Mouse (Mus musculus) heart, embryonic 13.5 days (tissue): ENCODE measurements at regions not wholly inside any gene's neighbourhood (a gene's known extent, or its start where the extent isn't known, plus 50 kb on each side); places are given as distances from the start of the nearest gene placed in this dataset.

ENCODE experiments used
- ATAC-seq: fragments of 200-750 bp; cut with Nextera tagmentation; 2 replicates; pipeline ENCODE4 v1.8.0; 2017; ENCODE audit warnings: moderate TSS enrichment; ENCODE audit not compliant: insufficient number of reproducible peaks, low FRiP score, low TSS enrichment; ENCODE audit errors: extremely low read depth
- H3K27ac ChIP-seq: fragments of 300-500 bp; sonication (generic); replicated peaks from 2 replicates; pipeline ENCODE4 v1.5.1; 2015; ENCODE audit warnings: moderate library complexity, mild to moderate bottlenecking, inconsistent platforms
- H3K27me3 ChIP-seq: fragments of 300-500 bp; sonication (generic); replicated peaks from 2 replicates; pipeline ENCODE4 v1.6.1; 2015; ENCODE audit warnings: mild to moderate bottlenecking, inconsistent platforms
- H3K36me3 ChIP-seq: fragments of 300-500 bp; sonication (generic); 2 replicates; pipeline ENCODE4 v1.6.1; 2015; ENCODE audit warnings: mild to moderate bottlenecking, inconsistent platforms
- H3K4me1 ChIP-seq: fragments of 300-500 bp; sonication (generic); 2 replicates; pipeline ENCODE4 v1.6.1; 2015; ENCODE audit warnings: inconsistent platforms
- H3K4me2 ChIP-seq: fragments of 300-500 bp; sonication (generic); 2 replicates; pipeline ENCODE4 v1.6.1; 2015; ENCODE audit warnings: inconsistent platforms, mild to moderate bottlenecking, moderate library complexity
- H3K4me3 ChIP-seq: fragments of 300-500 bp; sonication (generic); 2 replicates; pipeline ENCODE4 v1.5.1; 2015; ENCODE audit warnings: moderate library complexity, mild to moderate bottlenecking, inconsistent platforms
- H3K9ac ChIP-seq: fragments of 300-500 bp; sonication (generic); 2 replicates; pipeline ENCODE4 v1.6.1; 2015; ENCODE audit warnings: inconsistent platforms, mild to moderate bottlenecking, moderate library complexity
- H3K9me3 ChIP-seq: fragments of 300-500 bp; sonication (generic); 2 replicates; pipeline ENCODE4 v1.6.1; 2016; ENCODE audit warnings: inconsistent platforms
- WGBS: fragments of 180-500 bp; shearing (Covaris S2); methylation state at CpG from one replicate; pipeline ENCODE4 v1.1.7; 2015; ENCODE audit warnings: mixed read lengths; 5-methylcytosine and 5-hydroxymethylcytosine counted together

- no peak overlapping the region for H3K27ac ChIP-seq
- no peak overlapping the region for H3K4me2 ChIP-seq
- no peaks in the 10 kb centered on the region for H3K9me3 ChIP-seq
- H3K4me3 ChIP-seq, result no peak overlapping the region
- no peaks in the 10 kb centered on the region for H3K36me3 ChIP-seq
- H3K4me1 ChIP-seq, result no peaks in the 10 kb centered on the region
- ATAC-seq, result no peak
- no peak overlapping the region for H3K9ac ChIP-seq
- WGBS, result 74% methylated on average over 13 of the region's 13 CpGs
- H3K27me3 ChIP-seq, result no peaks in the 10 kb centered on the region
Measured at GRCm38 (mm10) chr17:4381896-4382685, 612.0 kb upstream of the Arid1b start.

GRCm38 (mm10) chr17:4382716-4383115 lies 611.4 kb upstream of the Arid1b start:
- no peaks in the 10 kb centered on the region for H3K36me3 ChIP-seq

GRCm38 (mm10) chr17:4387616-4388015 lies 606.5 kb upstream of the Arid1b start:
- Histone ChIP-seq H3K4me3 (no peak overlapping the region), H3K9ac (no peak overlapping the region), H3K9me3 (no peaks in the 10 kb centered on the region), H3K4me2 (no peak overlapping the region), H3K27me3 (no peaks in the 10 kb centered on the region), H3K4me1 (no peaks in the 10 kb centered on the region), H3K27ac (no peak overlapping the region), H3K36me3 (no peaks in the 10 kb centered on the region)
- no peak for ATAC-seq
- whole genome bisulfite sequencing, result 80% methylated on average over 4 of the region's 4 CpGs

More at GRCm38 (mm10) chr17:4382716-4383115, 611.4 kb upstream of the Arid1b start:
- Histone ChIP-seq H3K9ac (no peak overlapping the region), H3K9me3 (no peaks in the 10 kb centered on the region), H3K4me1 (no peaks in the 10 kb centered on the region), H3K4me3 (no peak overlapping the region), H3K27ac (no peak overlapping the region), H3K4me2 (no peak overlapping the region), H3K27me3 (no peaks in the 10 kb centered on the region)
- ATAC-seq, result no peak

- 80% methylated on average over 4 of the region's 4 CpGs for WGBS
Measured at GRCm38 (mm10) chr17:4390012-4390411, 604.1 kb upstream of the Arid1b start.

GRCm38 (mm10) chr17:4390577-4390976 lies 603.6 kb upstream of the Arid1b start:
- Histone ChIP-seq H3K27me3 (no peaks in the 10 kb centered on the region), H3K36me3 (no peaks in the 10 kb centered on the region), H3K27ac (no peak overlapping the region), H3K4me1 (no peaks in the 10 kb centered on the region), H3K4me2 (no peak overlapping the region), H3K9ac (no peak overlapping the region), H3K4me3 (no peak overlapping the region), H3K9me3 (no peaks in the 10 kb centered on the region)
- ATAC-seq, result no peak

More at GRCm38 (mm10) chr17:4390012-4390411, 604.1 kb upstream of the Arid1b start:
- Histone ChIP-seq H3K4me1 (no peaks in the 10 kb centered on the region), H3K27me3 (no peaks in the 10 kb centered on the region), H3K4me3 (no peak overlapping the region), H3K9me3 (no peaks in the 10 kb centered on the region), H3K4me2 (no peak overlapping the region), H3K27ac (no peak overlapping the region), H3K9ac (no peak overlapping the region), H3K36me3 (no peaks in the 10 kb centered on the region)
- no peak for ATAC-seq

- Histone ChIP-seq H3K27me3 (no peaks in the 10 kb centered on the region), H3K4me3 (no peak overlapping the region), H3K4me2 (no peak overlapping the region), H3K4me1 (no peaks in the 10 kb centered on the region), H3K36me3 (no peaks in the 10 kb centered on the region), H3K27ac (no peak overlapping the region), H3K9ac (no peak overlapping the region), H3K9me3 (no peaks in the 10 kb centered on the region)
- WGBS, result 53% methylated on average over 1 of the region's 1 CpGs
- no peak for ATAC-seq
Measured at GRCm38 (mm10) chr17:4391210-4391609, 602.9 kb upstream of the Arid1b start.

- no peak overlapping the region for H3K4me3 ChIP-seq
- no peaks in the 10 kb centered on the region for H3K4me1 ChIP-seq
- ATAC-seq, result no peak
- no peaks in the 10 kb centered on the region for H3K27me3 ChIP-seq
- H3K4me2 ChIP-seq, result no peak overlapping the region
- WGBS, result 78% methylated on average over 5 of the region's 5 CpGs
- peaks cover 9% of the 10 kb centered on the region; the same call in 1 of the 2 replicates for H3K9me3 ChIP-seq
- H3K9ac ChIP-seq, result no peak overlapping the region
- H3K36me3 ChIP-seq, result no peaks in the 10 kb centered on the region
- no peak overlapping the region for H3K27ac ChIP-seq
Measured at GRCm38 (mm10) chr17:4396119-4396518, 598.0 kb upstream of the Arid1b start.

- Histone ChIP-seq H3K4me2 (no peak overlapping the region), H3K9me3 (no peaks in the 10 kb centered on the region), H3K27me3 (no peaks in the 10 kb centered on the region), H3K27ac (no peak overlapping the region), H3K4me1 (no peaks in the 10 kb centered on the region), H3K36me3 (no peaks in the 10 kb centered on the region), H3K4me3 (no peak overlapping the region), H3K9ac (no peak overlapping the region)
- no peak for ATAC-seq
- 74% methylated on average over 5 of the region's 5 CpGs for WGBS
Measured at GRCm38 (mm10) chr17:4417686-4418085, 576.4 kb upstream of the Arid1b start.

- Histone ChIP-seq H3K9me3 (no peaks in the 10 kb centered on the region), H3K4me3 (no peak overlapping the region), H3K4me1 (no peaks in the 10 kb centered on the region), H3K27me3 (no peaks in the 10 kb centered on the region), H3K27ac (no peak overlapping the region), H3K4me2 (no peak overlapping the region), H3K36me3 (no peaks in the 10 kb centered on the region), H3K9ac (no peak overlapping the region)
- ATAC-seq, result no peak
- 46% methylated on average over 6 of the region's 6 CpGs for WGBS
Measured at GRCm38 (mm10) chr17:4424451-4425168, 569.5 kb upstream of the Arid1b start.

GRCm38 (mm10) chr17:4425342-4425741 lies 568.8 kb upstream of the Arid1b start:
- H3K27me3 ChIP-seq, result no peaks in the 10 kb centered on the region
- H3K27ac ChIP-seq, result no peak overlapping the region
- H3K9me3 ChIP-seq, result no peaks in the 10 kb centered on the region
- H3K4me2 ChIP-seq, result no peak overlapping the region
- H3K9ac ChIP-seq, result no peak overlapping the region
- H3K4me3 ChIP-seq, result no peak overlapping the region
- no peak for ATAC-seq
- H3K36me3 ChIP-seq, result no peaks in the 10 kb centered on the region
- WGBS, result 56% methylated on average over 2 of the region's 2 CpGs
- H3K4me1 ChIP-seq, result no peaks in the 10 kb centered on the region

- Histone ChIP-seq H3K4me3 (no peak overlapping the region), H3K36me3 (no peaks in the 10 kb centered on the region), H3K4me2 (no peak overlapping the region), H3K27ac (no peak overlapping the region), H3K4me1 (0 out of 2 replicates have a peak, but pooled peaks cover 3% of the 10 kb centered on the region), H3K27me3 (no peaks in the 10 kb centered on the region), H3K9ac (no peak overlapping the region), H3K9me3 (no peaks in the 10 kb centered on the region)
- ATAC-seq, result no peak
- WGBS, result 62% methylated on average over 2 of the region's 2 CpGs
Measured at GRCm38 (mm10) chr17:4429036-4429435, 565.1 kb upstream of the Arid1b start.

GRCm38 (mm10) chr17:4445606-4446005 lies 548.5 kb upstream of the Arid1b start:
- WGBS, result 77% methylated on average over 1 of the region's 1 CpGs
- H3K4me3 ChIP-seq, result no peak overlapping the region
- H3K27me3 ChIP-seq, result no peaks in the 10 kb centered on the region
- H3K27ac ChIP-seq, result no peak overlapping the region
- ATAC-seq, result no peak
- H3K9me3 ChIP-seq, result no peaks in the 10 kb centered on the region
- H3K36me3 ChIP-seq, result no peaks in the 10 kb centered on the region
- no peak overlapping the region for H3K9ac ChIP-seq
- H3K4me2 ChIP-seq, result no peak overlapping the region
- H3K4me1 ChIP-seq, result no peaks in the 10 kb centered on the region
